Mouse (Mus musculus): ENCODE results near the gene Prm1.

DNA sequence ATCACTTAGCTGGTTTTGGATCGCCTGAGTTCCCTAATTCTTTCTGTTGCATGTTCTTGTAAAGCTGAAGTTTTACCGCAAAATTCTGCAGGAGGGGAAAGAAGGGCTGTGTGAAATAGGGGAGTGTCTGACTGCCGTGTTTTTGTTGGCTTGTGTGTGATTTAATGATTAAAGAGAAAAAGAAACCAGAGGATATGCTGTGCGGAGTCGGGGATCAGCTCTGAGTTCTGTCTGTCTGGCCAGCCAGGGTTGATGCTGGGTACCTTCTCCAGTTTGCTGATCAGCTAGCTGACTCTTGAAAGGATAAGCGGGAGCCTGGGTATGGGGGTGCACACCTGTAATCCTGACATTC is 38.7 kb upstream of the Prm1 start:
- TF ChIP-seq POLR2AphosphoS2 (IDR thresholded peaks at IDR 0.05; ENCODE audit: insufficient read length, low read depth) (no peak), MAX (IDR thresholded peaks at IDR 0.05; ENCODE audit: low read depth) (no peak), POLR2A (IDR thresholded peaks at IDR 0.05; ENCODE audit: insufficient read length, low read depth) (no peak), TCF12 (IDR thresholded peaks at IDR 0.05; ENCODE audit: insufficient read depth, poor library complexity, severe bottlenecking) (no peak), TCF3 (IDR thresholded peaks at IDR 0.05; ENCODE audit: insufficient read length, low read depth) (no peak), E2F4 (IDR thresholded peaks at IDR 0.05; ENCODE audit: insufficient read depth) (no peak), CEBPB (IDR thresholded peaks at IDR 0.05; ENCODE audit: insufficient read depth, poor library complexity, severe bottlenecking) (no peak), MYOD1 (IDR thresholded peaks at IDR 0.05; ENCODE audit: control insufficient read depth in 1 of 3, insufficient read length in 2 of 3, low read depth in 2 of 3) (no peak), USF1 (IDR thresholded peaks at IDR 0.05; ENCODE audit: low read depth) (no peak), MYOG (IDR thresholded peaks at IDR 0.05; ENCODE audit: control insufficient read depth in 1 of 3, insufficient read depth in 1 of 3, insufficient read length in 2 of 3, low read depth in 2 of 3) (no peak), SRF (IDR thresholded peaks at IDR 0.05; ENCODE audit: control insufficient read depth, insufficient read length, low read depth) (no peak)
